Mouse (Mus musculus): ENCODE data around the gene Gramd4. TPM values are rescaled to one million over a fixed set of nuclear protein-coding genes. Genes with fewer than 3 reads are reported as not detected.

Gene Gramd4
- total and polyA plus RNA-seq, 3 experiments = 0.17 to 0.66 (median 0.56) TPM

GRCm38 (mm10) chr15:86061848-86062481, 4.5 kb downstream of the Gramd4 start:
- no peak overlapping the region for H3K4me3 ChIP-seq (replicated peaks in 1 of 3; ENCODE audit: low read depth in 2 of 3, low read length in 2 of 3, poor library complexity in 1 of 3)
- H3K4me2 ChIP-seq (ENCODE audit: insufficient read depth, low read depth, poor library complexity, severe bottlenecking) = no peak overlapping the region
- H3K27me3 ChIP-seq (replicated peaks) = peaks cover 21% of the 10 kb centered on the region
- H3K4me1 ChIP-seq (ENCODE audit: control insufficient read depth in 1 of 2, insufficient read depth in 2 of 2) = peaks cover 0 to 32% of the 10 kb centered on the region in 2 experiments; a peak in 2 of 4 replicates
- peaks cover 11% of the 10 kb centered on the region for H3K9me3 ChIP-seq (replicated peaks; ENCODE audit: low read length)
- no peak for DNase-seq (ENCODE audit: extremely low read depth)
- in situ Hi-C loops (cut with MboI; ENCODE audit: low pct_ligation_motif_present, low pct_unique_long_range_greater_than_20kb, low sequenced_read_pairs) = no loop called here
- no peaks in the 10 kb centered on the region for H3K36me3 ChIP-seq (replicated peaks in 1 of 2; ENCODE audit: control insufficient read depth in 1 of 2, insufficient read depth in 1 of 2, low read length in 1 of 2)
- no peak overlapping the region for H3K9ac ChIP-seq (ENCODE audit: insufficient read depth, low read depth)
- H3K79me2 ChIP-seq (replicated peaks; ENCODE audit: control insufficient read depth, extremely low read depth, insufficient read depth, poor library complexity, severe bottlenecking) = no peaks in the 10 kb centered on the region
- H3K27ac ChIP-seq (ENCODE audit: insufficient read depth, low read depth) = no peak overlapping the region
- dilution Hi-C loops (cut with MboI; ENCODE audit: extremely low pct_ligation_motif_present, extremely low pct_unique_long_range_greater_than_20kb, low sequenced_read_pairs) = no loop called here
- no peak for TF ChIP-seq RAD21 (IDR thresholded peaks at IDR 0.05; ENCODE audit: low read depth, low read length)
- TF ChIP-seq RCOR1 (conservative IDR thresholded peaks at IDR 0.05; ENCODE audit: low read depth, low read length) = no peak
- TF ChIP-seq MYC (IDR thresholded peaks at IDR 0.05; ENCODE audit: low read depth, low read length) = no peak
- TF ChIP-seq ZNF384 (IDR thresholded peaks at IDR 0.05; ENCODE audit: low read depth, low read length) = no peak
- no peak for TF ChIP-seq JUN (IDR thresholded peaks at IDR 0.05; ENCODE audit: insufficient read depth, low read depth, low read length)
- no peak for TF ChIP-seq MAX (IDR thresholded peaks at IDR 0.05; ENCODE audit: low read length)

GRCm38 (mm10) chr15:86064191-86064849, 6.8 kb downstream of the Gramd4 start:
- DNase-seq (ENCODE audit: extremely low read depth) = no peak
- Histone ChIP-seq H3K27ac (ENCODE audit: insufficient read depth, low read depth) (no peak overlapping the region), H3K4me2 (ENCODE audit: insufficient read depth, low read depth, poor library complexity, severe bottlenecking) (no peak overlapping the region), H3K79me2 (replicated peaks; ENCODE audit: control insufficient read depth, extremely low read depth, insufficient read depth, poor library complexity, severe bottlenecking) (no peaks in the 10 kb centered on the region), H3K4me3 (replicated peaks in 1 of 3; ENCODE audit: low read depth in 2 of 3, low read length in 2 of 3, poor library complexity in 1 of 3) (no peak overlapping the region), H3K36me3 (replicated peaks in 1 of 2; ENCODE audit: control insufficient read depth in 1 of 2, insufficient read depth in 1 of 2, low read length in 1 of 2) (no peaks in the 10 kb centered on the region), H3K9ac (ENCODE audit: insufficient read depth, low read depth) (no peak overlapping the region), H3K4me1 (ENCODE audit: control insufficient read depth in 1 of 2, insufficient read depth in 2 of 2) (peaks cover 15 to 56% of the 10 kb centered on the region in 2 experiments), H3K9me3 (replicated peaks; ENCODE audit: low read length) (peaks cover 2% of the 10 kb centered on the region), H3K27me3 (replicated peaks) (peaks cover 21% of the 10 kb centered on the region)
- in situ Hi-C loops (cut with MboI; ENCODE audit: low pct_ligation_motif_present, low pct_unique_long_range_greater_than_20kb, low sequenced_read_pairs) (no loop called here), dilution Hi-C loops (cut with MboI; ENCODE audit: extremely low pct_ligation_motif_present, extremely low pct_unique_long_range_greater_than_20kb, low sequenced_read_pairs) (no loop called here)
- TF ChIP-seq RAD21 (IDR thresholded peaks at IDR 0.05; ENCODE audit: low read depth, low read length) (no peak), JUN (IDR thresholded peaks at IDR 0.05; ENCODE audit: insufficient read depth, low read depth, low read length) (no peak), ZC3H11A (IDR thresholded peaks at IDR 0.05; ENCODE audit: low read depth, low read length) (no peak), MYC (IDR thresholded peaks at IDR 0.05; ENCODE audit: low read depth, low read length) (no peak), POLR2AphosphoS2 (IDR thresholded peaks at IDR 0.05; ENCODE audit: low read depth, low read length) (no peak), SMC3 (IDR thresholded peaks at IDR 0.05; ENCODE audit: low read depth, low read length) (no peak), CTCF (conservative IDR thresholded peaks at IDR 0.05 in 1 of 2, IDR thresholded peaks at IDR 0.05 in 1 of 2; ENCODE audit: low read depth in 2 of 2, low read length in 2 of 2) (no peak), MAZ (IDR thresholded peaks at IDR 0.05; ENCODE audit: low read depth, low read length) (no peak), ZMIZ1 (IDR thresholded peaks at IDR 0.05; ENCODE audit: low read depth, low read length) (no peak), TBP (conservative IDR thresholded peaks at IDR 0.05; ENCODE audit: low read depth, low read length) (no peak), MAX (IDR thresholded peaks at IDR 0.05; ENCODE audit: low read length) (no peak), RCOR1 (conservative IDR thresholded peaks at IDR 0.05; ENCODE audit: low read depth, low read length) (no peak), GABPA (IDR thresholded peaks at IDR 0.05; ENCODE audit: insufficient replicate concordance, low read depth, low read length) (no peak), ETS1 (conservative IDR thresholded peaks at IDR 0.05; ENCODE audit: low read depth, low read length) (no peak)
